Mouse (Mus musculus) erythroblast, embryonic 14.5 days (primary cell): ENCODE data around the gene Med8.

Experiments
- GATA1 ChIP-seq: IDR thresholded peaks from 2 replicates; pipeline ENCODE4 v1.6.1; 2012; ENCODE audit warnings: low read length, inconsistent platforms, mixed read lengths
- TAL1 ChIP-seq: IDR thresholded peaks from 3 replicates; pipeline ENCODE4 v1.6.1; 2012; ENCODE audit warnings: low read length, inconsistent platforms, mixed read lengths

- TF ChIP-seq GATA1 (no peak), TAL1 (no peak)
Measured at GRCm38 (mm10) chr4:118401918-118402317, 7.2 kb upstream of the Med8 start.
